Mouse (Mus musculus): ENCODE results near the gene 1700047I17Rik2.
"Not testable (repeated sequence)": the region's sequence is repeated elsewhere in the genome, so short reads cannot be mapped to it uniquely, and the experiment has no call there.

1700047I17Rik2 gene

DNA sequence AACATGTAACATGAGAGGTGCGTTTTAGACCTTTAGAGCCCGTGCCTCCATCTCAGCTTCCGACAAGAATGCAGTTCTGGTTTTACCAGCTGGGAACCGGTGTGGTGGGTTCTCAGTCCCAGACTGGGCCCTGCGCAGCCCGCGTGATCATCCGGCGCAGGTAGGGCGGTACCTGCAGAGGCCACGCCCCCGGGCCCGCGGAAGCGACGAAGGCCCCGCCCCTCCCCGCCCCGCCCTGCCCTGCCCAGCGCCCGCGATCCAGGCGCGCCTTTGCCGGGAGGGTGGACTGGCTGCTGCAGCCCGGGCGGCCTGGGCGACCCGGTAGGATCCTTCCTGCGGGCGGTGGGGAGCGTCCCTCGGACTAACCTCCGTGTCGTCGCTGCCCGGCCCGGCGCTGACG lies at the start of gene 1700047I17Rik2:
Gene 1700047I17Rik2, plus strand, starts transcription at position 287 of the 400 bp plus-strand sequence.
- in situ Hi-C loops (cut with MboI, MseI) = loop anchor here (25.0 kb wide), 1 partner anchor 287 kb away; no protein-coding TSS in a partner anchor

GRCm38 (mm10) chr12:55154559-55155448 lies 44.6 kb upstream of the 1700047I17Rik2 start, which contains the start of gene Srp54b:
TSS of gene Srp54b (plus strand) at chr12:55155104.
- in situ Hi-C loops (cut with MboI, MseI) = loop anchor here (5.0 kb wide), 1 partner anchor 77 kb away; the partner anchor contains the start of gene Srp54c

DNA sequence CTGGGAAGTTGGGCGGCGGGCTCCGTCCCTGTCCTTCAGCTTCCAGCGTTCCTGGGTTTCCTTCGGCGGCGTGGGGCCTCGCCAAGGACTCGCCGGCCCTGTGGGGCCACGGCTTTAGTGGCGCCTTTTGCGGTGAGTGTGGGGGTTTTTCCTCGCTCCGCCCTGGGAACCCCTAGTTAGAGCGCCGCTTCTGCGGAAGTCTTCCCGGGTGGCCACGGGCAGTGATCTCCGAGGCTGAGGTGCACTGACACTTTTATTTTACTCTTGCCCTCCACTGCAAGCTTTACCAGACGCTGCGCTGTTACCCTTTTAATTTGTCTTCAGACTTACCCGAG lies 44.0 kb upstream of the 1700047I17Rik2 start:
- in situ Hi-C loops (cut with MboI, MseI) = loop anchor here (5.0 kb wide), 1 partner anchor 77 kb away; the partner anchor contains the start of gene Srp54c

- in situ Hi-C loops (cut with MboI, MseI) = not testable (repeated sequence)
These were observed 32.3 kb upstream of the 1700047I17Rik2 start for GRCm38 (mm10) chr12:55167034-55167557.

GRCm38 (mm10) chr12:55187686-55188085 lies 11.7 kb upstream of the 1700047I17Rik2 start:
- in situ Hi-C loops (cut with MboI, MseI) = loop anchor here (25.0 kb wide), 1 partner anchor 275 kb away; no protein-coding TSS in a partner anchor

DNA sequence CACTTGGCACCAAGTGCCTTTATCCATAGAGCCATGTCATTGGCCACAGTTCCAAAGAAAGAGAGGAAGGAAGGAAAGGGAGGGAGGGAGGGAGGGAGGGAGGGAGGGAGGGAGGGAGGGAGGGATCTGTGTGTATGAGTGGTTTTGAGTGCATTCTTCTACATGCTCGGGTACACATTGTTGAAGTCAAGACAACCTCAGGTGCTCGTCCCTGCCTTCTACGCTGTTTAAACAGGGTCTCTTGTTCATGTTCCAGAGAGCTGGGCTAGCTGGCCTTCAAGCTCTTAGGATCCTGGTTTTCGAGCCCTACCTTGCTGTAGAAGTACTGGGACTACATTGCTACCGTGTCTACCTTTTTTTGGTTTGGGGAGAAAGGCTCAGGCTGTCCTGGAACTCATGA lies 10.3 kb upstream of the 1700047I17Rik2 start:
- in situ Hi-C loops (cut with MboI, MseI) = loop anchor here (25.0 kb wide), 1 partner anchor 277 kb away; no protein-coding TSS in a partner anchor

- in situ Hi-C loops (cut with MboI, MseI) = loop anchor here (25.0 kb wide), 1 partner anchor 287 kb away; no protein-coding TSS in a partner anchor
These were observed 407 bp downstream of the 1700047I17Rik2 start for GRCm38 (mm10) chr12:55199799-55200198.

DNA sequence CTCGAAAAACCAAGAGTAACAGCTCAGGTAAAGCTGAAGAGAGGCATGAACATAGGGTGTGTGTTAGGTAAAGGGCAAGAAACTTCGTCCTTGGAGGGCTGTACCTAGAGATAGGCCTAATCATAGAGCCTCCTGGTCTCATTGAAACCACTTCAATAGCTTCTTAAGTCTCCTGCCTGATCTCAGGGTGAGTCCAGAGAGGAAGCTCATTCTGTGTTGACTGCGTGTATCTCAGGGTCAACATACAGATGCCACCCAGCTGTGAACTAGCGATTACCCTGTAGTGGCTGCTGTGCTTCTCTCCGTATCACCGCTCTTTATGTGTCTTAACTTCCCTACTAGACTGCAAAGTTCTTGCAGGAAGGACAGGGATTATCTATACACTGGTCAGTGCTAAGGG lies 13.6 kb downstream of the 1700047I17Rik2 start:
- in situ Hi-C loops (cut with MboI, MseI) = not testable (repeated sequence)

- in situ Hi-C loops (cut with MboI, MseI) = loop anchor here (5.0 kb wide), 1 partner anchor 73 kb away; the partner anchor contains the start of gene Srp54b
These were observed 30.5 kb downstream of the 1700047I17Rik2 start, which contains the start of gene Srp54c for GRCm38 (mm10) chr12:55229626-55230519. TSS of gene Srp54c (plus strand) at chr12:55230168.

- in situ Hi-C loops (cut with MboI, MseI) = loop anchor here (5.0 kb wide), 1 partner anchor 73 kb away; the partner anchor contains the start of gene Srp54b
These were observed 31.1 kb downstream of the 1700047I17Rik2 start for GRCm38 (mm10) chr12:55230520-55230861.

DNA sequence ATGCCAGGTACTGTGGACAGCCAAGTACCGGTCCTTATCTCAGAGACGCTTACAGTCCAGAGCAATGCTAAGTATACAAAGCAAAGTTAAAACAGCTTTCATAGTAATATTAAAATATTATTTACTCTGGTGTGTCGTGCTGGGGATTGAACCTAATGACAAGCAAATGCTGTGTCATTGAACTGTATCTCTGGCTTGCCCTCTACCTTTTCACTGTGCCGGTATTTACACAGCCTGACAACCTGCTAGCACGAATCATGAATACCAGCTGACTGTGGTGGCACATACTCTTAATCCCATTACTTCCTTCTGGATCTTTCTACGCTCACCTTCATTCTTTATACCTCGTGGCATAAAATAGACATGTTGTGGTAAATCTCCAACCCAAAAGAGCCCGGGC lies 42.9 kb downstream of the 1700047I17Rik2 start:
- in situ Hi-C loops (cut with MboI, MseI) = not testable (repeated sequence)

- in situ Hi-C loops (cut with MboI, MseI) = not testable (repeated sequence)
These were observed 62.6 kb downstream of the 1700047I17Rik2 start for GRCm38 (mm10) chr12:55261950-55262349.

DNA sequence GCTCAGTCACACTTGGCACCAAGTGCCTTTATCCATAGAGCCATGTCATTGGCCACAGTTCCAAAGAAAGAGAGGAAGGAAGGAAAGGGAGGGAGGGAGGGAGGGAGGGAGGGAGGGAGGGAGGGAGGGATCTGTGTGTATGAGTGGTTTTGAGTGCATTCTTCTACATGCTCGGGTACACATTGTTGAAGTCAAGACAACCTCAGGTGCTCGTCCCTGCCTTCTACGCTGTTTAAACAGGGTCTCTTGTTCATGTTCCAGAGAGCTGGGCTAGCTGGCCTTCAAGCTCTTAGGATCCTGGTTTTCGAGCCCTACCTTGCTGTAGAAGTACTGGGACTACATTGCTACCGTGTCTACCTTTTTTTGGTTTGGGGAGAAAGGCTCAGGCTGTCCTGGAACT lies 64.0 kb downstream of the 1700047I17Rik2 start:
- in situ Hi-C loops (cut with MboI, MseI) = not testable (repeated sequence)

Measured in T-helper 1 cell (primary cell).